Mouse (Mus musculus) granulocyte monocyte progenitor cell, adult 5-6 weeks (primary cell): ENCODE results near the gene Gnb2. TPM values are rescaled to one million over a fixed set of nuclear protein-coding genes. Genes with fewer than 3 reads are reported as not detected.
A peak's percentile ranks its signal among the peaks of the same experiment; 100 is the strongest.

ENCODE experiments used
- ATAC-seq: replicated peaks from 2 replicates; pipeline ENCODE4 v1.8.0; 2016; ENCODE audit warnings: mild to moderate bottlenecking, moderate TSS enrichment, inconsistent platforms; ENCODE audit not compliant: poor library complexity, severe bottlenecking
- total RNA-seq, 2 experiments: library from RNA; stranded (forward) in 1 of 2; stranded (reverse) in 1 of 2; fragments of 200-712, 200-1000 nt in 1 of 2; fragments of >200 nt in 1 of 2; fragmentation: Nextera tagmentation in 1 of 2; gene quantifications; 2 replicates each; pipeline ENCODE4 v1.2.3; 2014 to 2017

Gnb2 gene
- total RNA-seq, 2 experiments from 2014 or later = 299 to 335 TPM

DNA sequence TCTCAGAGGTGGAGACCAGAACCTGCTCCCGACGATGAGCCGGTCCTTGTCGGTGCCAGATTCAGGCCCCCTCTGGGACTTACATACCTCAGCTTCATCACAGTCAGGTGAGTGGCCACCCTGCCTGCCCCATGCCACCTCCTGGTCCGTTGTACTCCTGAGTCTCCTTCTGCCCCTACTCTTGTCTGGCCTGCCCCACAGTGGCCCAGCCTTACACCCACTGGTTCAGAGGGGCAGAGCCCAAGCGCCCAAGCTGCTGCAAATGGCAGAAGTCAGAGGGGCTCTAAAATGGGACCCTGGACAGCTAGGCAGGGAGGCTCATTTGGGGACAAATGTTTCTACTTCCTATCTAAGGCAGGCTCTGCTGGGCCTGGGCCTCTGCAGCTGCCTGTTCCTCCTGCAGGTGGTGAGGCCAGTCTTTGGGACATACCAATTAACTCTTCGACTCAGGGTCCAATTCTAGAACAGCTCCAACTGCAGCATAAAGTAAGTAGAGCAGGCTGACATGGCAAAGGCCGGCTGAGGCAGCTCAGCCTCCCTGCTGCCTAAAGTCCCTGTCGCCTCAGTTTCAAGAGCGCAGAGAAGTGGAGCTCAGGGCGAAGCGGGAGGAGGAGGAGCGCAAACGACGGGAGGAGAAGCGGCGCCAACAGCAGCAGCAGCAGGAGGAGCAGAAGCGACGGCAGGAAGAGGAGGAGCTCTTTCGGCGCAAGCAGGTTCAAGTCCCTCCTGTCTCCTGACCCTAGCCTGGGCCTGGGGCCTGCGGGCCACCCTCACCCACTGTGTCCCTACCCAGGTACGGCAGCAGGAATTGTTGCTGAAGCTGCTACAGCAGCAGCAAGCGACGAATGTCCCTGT lies 9.7 kb downstream of the Gnb2 start:
- no peak for ATAC-seq

GRCm38 (mm10) chr5:137522711-137523110 lies 10.6 kb downstream of the Gnb2 start:
- no peak for ATAC-seq

- ATAC-seq = no peak
These were observed 11.4 kb downstream of the Gnb2 start for GRCm38 (mm10) chr5:137521861-137522260.

DNA sequence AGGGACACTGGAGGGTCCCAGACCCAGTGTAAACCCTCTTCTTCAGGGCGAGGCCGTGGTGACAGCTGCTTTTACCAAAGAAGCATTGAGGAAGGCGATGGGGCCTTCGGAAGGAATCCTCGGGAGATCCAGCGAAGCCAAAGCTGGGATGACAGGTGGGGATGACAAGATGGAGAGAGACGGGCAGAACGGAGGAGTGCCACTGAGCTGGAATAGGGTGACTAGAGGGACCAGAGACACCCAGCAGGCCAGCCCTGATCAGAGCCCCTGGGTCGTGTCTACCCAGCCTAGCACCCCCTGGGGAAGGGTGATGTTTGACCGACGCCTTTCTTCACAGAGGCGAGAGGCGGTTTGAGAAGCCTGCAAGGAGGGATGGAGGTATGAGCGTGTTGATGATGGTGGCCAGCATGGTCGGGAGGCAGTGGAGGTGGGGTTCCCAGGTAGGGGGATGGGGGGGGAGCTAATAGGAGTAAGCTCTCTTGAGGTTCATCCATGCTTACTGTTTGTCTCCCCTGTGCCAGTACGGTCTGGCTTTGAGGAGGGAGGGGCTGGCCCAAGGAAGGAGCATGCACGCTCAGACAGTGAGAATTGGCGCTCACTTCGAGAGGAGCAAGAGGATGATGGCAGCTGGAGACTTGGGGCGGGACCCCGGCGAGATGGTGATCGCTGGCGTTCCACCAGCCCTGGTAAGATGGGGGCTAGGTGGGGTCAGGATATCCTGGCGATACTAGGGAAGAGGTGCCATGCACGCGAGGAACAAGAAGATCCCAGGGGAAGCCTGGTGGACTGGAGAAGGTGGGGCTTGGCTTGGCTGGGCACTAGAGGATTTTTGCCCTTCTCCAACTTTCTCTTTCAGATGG lies 13.4 kb downstream of the Gnb2 start:
- ATAC-seq = no peak

DNA sequence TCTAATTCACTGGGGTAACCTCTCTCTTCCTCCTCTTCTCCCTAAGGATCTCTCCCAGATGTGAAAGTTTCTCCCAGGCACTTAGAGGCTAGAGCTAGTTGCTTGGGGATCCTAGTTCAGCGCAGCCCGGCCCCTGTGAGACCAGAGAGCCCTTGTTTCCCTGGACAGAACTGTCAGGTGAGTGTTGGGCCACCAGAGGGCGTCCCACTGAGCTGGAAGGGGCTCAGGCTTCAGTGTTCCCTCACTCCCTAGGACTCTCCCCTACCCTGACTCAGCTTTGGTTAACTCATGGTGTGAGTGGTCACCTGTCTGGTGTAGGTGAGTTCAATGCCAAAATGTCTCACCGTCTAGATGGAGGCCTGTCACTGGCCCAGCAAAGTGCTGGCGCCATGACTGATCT lies 14.9 kb downstream of the Gnb2 start, which contains the start of gene Gigyf1:
Gene Gigyf1, plus strand, starts transcription at position 113 of the 400 bp plus-strand sequence.
- ATAC-seq = peak; percentile 68

DNA sequence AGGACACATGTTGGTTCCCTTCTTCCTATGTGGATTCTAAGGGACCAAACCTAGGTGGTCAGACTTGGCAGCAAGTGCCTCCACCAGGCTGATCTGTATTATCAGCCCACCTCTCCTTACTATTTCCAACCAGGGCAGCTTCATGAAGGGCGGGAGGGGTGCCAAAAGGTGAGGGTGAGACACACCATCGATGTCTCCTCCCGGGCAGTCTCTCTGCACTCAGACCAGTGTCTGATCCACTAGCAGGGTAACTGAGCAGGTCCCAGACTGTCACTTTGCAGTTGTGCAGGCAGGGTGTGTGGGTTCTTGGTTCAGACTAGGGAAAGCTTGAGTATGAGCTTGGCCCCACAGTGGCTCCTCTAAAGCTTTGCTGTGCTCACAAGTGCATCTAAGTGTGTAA lies 18.5 kb downstream of the Gnb2 start:
- no peak for ATAC-seq

GRCm38 (mm10) chr5:137513951-137514721 lies 19.2 kb downstream of the Gnb2 start:
- no peak for ATAC-seq

DNA sequence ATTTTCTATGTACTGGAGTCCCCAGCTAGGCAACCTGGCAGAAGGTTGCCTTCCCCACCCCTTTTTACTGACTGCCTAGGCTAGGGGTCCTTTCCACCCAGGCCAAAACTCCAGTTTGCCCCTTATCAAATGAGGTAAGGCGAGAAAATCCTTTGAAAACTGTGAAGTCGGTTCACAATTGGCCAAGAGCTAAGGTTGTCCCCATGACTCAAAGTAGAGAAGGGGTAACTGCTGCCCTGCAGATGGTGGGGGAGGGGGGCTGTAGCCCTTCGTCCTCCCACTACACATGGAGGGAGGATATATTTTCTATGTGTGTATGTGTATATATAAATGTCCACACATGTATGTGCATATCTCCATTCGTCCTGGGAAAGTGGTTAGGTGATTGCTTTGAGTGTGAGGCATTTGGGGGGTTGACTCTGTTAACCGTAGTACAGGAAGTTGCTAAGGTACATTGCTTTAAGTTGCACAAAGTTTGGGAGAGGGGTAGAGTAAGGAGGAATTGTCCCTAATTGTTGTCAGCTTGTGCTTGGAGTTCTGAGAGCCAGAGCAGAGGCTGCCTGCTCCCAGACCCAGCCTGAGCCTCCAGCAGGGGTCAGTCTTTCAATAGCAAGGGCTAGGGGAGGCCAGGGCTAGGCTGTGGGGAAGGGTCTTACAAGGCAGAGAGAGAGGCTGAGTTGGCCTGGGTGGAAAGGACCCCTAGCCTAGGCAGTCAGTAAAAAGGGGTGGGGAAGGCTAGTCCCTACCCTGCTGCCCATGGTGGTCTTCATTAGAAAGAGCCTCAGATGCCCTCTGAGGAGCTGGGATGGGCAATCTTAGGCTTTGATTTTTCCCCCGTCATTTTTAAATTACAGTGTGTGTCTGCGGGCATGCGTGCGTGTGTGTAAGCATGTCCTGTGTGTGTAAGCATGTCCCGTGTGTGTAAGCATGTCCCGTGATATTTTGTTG lies 20.2 kb downstream of the Gnb2 start:
- ATAC-seq = no peak; the same call in 1 of the 2 replicates

GRCm38 (mm10) chr5:137511706-137512105 lies 21.6 kb downstream of the Gnb2 start:
- no peak for ATAC-seq

DNA sequence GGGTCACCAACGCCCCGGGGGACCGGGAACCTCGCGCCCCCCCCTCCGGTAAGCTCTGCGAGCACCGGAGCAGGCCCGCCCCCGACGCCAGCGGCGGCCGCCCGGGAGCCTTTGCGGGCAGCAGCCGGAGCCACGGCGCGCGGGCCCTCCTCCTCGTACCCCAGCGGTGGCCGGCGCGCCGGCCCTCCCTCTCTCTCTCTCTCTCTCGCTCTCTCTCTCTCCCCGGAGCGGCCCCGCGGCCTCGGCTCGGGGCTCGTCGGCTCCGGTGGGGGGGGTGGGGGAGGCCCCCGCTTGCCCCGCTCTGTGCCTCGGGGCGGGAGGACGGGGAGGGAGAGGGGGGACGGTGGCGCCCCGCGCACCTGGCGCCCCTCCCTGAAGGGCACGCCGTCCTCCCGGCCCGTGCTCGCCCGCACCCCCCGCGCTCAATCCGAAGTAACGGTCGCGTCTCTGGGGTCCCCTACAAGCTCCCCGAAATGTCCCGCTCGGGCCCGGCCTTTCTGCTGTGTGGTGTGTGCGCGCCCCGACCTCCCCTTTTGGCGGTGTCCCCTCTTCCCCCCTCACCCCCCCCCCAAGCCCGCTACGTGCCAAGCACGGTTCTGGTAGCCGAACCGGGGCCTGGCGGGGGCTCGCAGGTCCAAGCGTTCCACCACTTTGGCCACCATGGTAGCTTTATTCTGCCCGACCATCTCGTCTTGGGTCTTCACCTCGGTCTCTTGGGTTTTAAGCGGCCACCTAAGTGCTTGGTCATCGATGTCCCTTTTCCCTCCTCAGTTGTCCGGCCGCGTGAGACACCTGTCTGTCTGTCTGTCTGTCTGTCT lies 22.5 kb downstream of the Gnb2 start:
- ATAC-seq = peak; percentile 10; the same call in 1 of the 2 replicates

DNA sequence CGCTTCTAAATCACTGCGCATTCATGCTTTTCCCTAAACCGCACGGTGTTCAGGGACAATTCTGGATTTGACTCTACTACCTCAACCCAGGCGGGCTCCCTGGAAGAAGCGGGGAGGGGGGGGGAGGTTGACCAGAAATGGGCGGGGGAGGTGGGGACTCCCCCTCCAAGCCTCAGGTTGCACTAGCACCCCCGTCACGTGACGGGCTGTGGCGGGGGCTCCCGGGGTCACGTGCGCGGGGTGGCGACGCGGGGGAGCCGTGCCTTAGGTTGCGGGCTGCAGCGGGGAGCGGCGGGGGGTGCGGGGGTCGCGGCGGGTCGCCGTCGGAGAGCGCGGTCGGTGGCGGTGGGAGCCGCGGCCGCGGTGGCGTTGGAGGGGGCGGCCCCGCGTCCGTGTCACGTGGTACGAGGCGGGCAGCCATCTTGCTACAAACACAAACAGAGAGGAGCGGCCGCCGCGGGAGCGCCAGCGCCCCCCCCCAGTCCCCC lies 23.3 kb downstream of the Gnb2 start:
- ATAC-seq = peak; percentile 52

DNA sequence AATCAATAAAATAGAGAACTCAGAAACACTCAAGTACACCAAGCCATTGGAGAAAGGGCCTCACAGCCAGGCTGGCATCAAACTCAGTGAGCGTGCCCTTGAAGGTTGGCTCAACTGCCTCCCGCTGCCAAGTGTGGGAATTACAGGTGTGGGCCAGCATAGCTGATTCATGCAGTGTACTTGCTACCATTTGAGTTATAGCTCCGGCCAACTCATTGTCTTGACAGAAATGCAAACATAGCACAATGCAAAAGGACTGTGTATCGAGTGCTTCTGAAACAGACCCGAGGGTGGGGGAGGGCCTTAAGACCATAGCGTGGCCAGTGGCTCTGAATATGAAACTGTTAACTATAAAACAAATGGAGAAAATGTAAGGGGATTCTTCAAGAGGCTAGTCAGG lies 29.3 kb downstream of the Gnb2 start:
- ATAC-seq = no peak

- ATAC-seq = peak; percentile 80
These were observed 30.6 kb downstream of the Gnb2 start for GRCm38 (mm10) chr5:137502667-137503110.

DNA sequence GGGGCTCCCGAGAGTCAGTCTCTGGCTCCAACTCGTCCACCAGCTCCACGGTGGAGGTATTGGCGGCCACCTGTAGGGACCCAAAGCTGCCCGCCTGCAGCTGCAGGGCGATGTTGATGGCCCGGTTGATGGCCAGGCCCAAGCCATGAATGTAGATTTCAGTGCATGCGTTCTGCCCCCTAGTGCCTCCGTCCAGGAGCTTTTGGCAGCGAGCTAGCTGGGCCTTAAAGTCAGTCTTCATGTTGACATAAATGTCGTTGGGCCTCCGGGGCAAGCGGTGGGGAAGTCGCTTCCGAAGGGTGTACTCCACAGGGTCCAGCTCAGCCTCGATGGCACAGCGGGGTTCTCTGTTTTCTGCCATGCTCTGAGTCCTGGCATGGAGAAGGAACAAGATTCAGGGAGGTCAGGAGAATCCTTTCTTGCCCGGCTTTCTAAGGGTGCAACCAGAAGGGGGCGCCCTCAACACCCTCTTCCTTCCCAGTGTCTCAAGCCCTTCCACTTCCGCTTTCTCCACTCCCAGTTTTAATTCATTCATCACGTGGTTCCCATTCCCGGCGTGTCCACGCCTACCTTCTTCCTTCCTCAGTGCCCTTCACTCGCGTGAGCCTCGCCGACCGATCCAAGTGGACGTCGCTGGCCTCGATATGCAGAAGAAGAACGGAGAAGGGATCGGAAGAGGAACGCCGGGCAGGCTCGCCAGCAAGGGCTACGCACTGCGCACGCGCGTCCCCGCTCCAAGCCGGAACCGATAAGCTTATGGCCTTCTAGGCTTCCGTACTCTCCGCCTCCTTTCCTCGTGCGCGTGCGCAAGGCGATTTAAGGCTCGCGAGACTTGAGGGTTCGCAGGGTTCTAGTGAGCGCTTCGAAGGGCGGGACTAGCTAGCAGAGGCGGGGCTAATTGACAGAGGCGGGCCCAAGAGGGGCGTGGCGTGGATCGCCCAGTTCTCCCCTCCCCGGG lies 31.3 kb downstream of the Gnb2 start, which contains the start of gene Pop7:
Gene Pop7, minus strand, starts transcription at position 810 of the 958 bp plus-strand sequence.
- peak; percentile 84 for ATAC-seq

DNA sequence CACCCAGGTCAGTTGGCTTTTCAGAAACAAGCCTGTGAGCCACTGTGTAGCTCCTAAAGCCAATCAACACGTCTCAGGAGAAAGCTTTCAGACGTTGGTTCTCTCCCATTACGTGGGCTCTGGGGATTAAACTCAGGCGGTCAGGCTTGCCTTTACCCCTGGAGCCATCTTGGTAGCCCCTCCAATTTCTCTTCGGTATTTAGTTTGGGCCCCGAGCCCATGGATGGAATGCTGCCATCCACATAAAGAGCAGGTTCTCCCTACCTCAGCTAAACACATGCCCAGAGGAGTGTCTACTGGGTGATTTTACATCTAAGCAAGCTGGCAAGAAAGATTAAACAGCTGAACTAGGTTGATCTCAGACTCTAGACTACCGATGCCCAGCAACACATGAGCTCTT lies 33.1 kb downstream of the Gnb2 start:
- no peak for ATAC-seq

DNA sequence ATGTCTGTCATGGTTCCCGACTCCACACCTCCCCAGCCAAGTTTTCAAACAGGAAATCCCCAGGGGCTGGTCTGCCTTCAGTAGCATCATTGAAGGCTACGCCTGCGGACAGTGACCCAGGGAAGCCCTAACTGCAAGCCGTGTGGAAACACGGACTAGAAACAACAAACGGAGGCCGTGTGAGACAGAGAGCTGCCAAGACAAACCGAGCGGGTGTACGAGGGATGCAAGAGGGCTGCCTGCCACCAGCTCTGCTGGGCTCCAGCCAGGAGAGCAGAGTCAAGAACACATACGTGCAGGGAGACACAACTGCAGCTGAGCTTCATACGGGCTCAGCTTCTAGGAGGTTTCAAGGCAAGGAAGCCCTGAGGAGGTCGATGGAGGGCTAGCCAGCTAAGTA lies 39.5 kb downstream of the Gnb2 start:
- no peak for ATAC-seq

GRCm38 (mm10) chr5:137491559-137491958 lies 41.8 kb downstream of the Gnb2 start:
- ATAC-seq = no peak
